Mouse (Mus musculus) lung, embryonic 15.5 days (tissue): Measurements from ENCODE around the gene Hspa2. TPM values are rescaled to one million over a fixed set of nuclear protein-coding genes. Genes with fewer than 3 reads are reported as not detected.

Experiments
- ATAC-seq: fragments of 200-750 bp; cut with Nextera tagmentation; 2 replicates; pipeline ENCODE4 v1.8.0; 2017; ENCODE audit warnings: moderate number of reproducible peaks, borderline replicate concordance; ENCODE audit not compliant: low FRiP score, low TSS enrichment; ENCODE audit errors: extremely low read depth
- H3K27ac ChIP-seq: fragments of 300-500 bp; sonication (generic); 2 replicates; pipeline ENCODE4 v1.5.1; 2015; ENCODE audit warnings: moderate library complexity, mild to moderate bottlenecking, inconsistent platforms
- H3K27me3 ChIP-seq: fragments of 300-500 bp; sonication (generic); 2 replicates; pipeline ENCODE4 v1.6.1; 2015; ENCODE audit warnings: inconsistent platforms
- H3K36me3 ChIP-seq: fragments of 300-500 bp; sonication (generic); 2 replicates; pipeline ENCODE4 v1.6.1; 2015; ENCODE audit warnings: inconsistent platforms
- H3K4me1 ChIP-seq: fragments of 300-500 bp; sonication (generic); 2 replicates; pipeline ENCODE4 v1.6.1; 2015; ENCODE audit warnings: inconsistent platforms
- H3K4me2 ChIP-seq: fragments of 300-500 bp; sonication (generic); 2 replicates; pipeline ENCODE4 v1.6.1; 2015; ENCODE audit warnings: inconsistent platforms, mild to moderate bottlenecking, moderate library complexity
- H3K4me3 ChIP-seq: fragments of 300-500 bp; sonication (generic); 2 replicates; pipeline ENCODE4 v1.5.1; 2015; ENCODE audit warnings: mild to moderate bottlenecking, inconsistent platforms
- H3K9ac ChIP-seq: fragments of 300-500 bp; sonication (generic); 2 replicates; pipeline ENCODE4 v1.6.1; 2015; ENCODE audit warnings: inconsistent platforms
- H3K9me3 ChIP-seq: fragments of 300-500 bp; sonication (generic); 2 replicates; pipeline ENCODE4 v1.6.1; 2016; ENCODE audit warnings: inconsistent platforms
- WGBS: fragments of 180-500 bp; shearing (Covaris S2); methylation state at CpG from one replicate; pipeline ENCODE4 v1.1.7; 2015; 5-methylcytosine and 5-hydroxymethylcytosine counted together
- polyA plus RNA-seq: library from polyadenylated mRNA; unstranded; fragments of >200 nt; fragmentation: Nextera tagmentation; extraction: Ambion mirVana; gene quantifications from 2 replicates; pipeline ENCODE4 v1.2.1, GENCODE M21; 2015

The Hspa2 gene
- polyA plus RNA-seq, 1 experiment from 2014 or later, result 10.5 TPM

DNA sequence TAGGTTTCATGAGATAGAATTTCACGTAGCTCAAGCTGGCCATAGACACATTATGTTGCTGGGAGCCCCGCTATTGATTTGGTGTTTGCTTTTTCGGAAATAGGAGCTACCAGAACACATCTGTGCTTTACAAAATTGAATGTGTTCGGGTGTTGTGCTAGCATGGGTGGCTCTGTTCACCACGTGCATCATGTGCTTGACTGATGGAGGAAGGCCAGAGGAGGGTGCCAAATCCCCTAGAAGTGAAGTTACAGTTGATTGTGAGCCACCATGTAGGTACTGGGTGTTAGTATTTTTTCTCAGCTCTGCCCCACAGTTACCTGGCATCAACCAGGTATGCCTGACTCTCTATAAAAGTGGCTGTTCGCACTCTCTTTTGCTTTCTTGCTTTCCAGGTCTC, 40.9 kb downstream of the Hspa2 start:
- Histone ChIP-seq H3K4me2 (no peak overlapping the region), H3K27ac (no peak overlapping the region), H3K4me1 (peaks cover 7% of the 10 kb centered on the region; the same call in 1 of the 2 replicates), H3K9ac (no peak overlapping the region), H3K36me3 (no peaks in the 10 kb centered on the region), H3K9me3 (no peaks in the 10 kb centered on the region), H3K4me3 (no peak overlapping the region), H3K27me3 (no peaks in the 10 kb centered on the region)
- ATAC-seq, result no peak
- 78% methylated on average over 6 of the region's 6 CpGs for WGBS

DNA sequence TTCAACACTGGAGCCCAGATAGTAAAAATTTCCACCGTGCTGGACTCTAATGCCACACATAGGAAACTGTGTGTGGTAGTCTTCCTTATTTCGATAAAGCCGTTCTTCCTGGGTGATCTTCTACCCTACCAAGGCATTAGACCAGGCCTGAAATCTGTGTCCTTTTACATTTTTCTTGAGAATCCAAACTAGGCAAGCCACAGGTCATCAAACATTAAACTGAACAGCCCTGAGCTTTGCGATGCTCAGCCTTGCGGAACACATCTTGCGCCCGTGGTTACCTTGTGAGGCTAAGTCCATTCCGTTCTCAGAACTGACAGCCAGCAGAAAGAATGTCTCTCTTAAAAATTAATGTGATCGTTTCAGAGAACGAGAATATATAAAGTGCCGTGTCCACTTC, 42.2 kb downstream of the Hspa2 start:
- Histone ChIP-seq H3K27ac (no peak overlapping the region), H3K4me3 (no peak overlapping the region), H3K4me2 (no peak overlapping the region), H3K9me3 (no peaks in the 10 kb centered on the region), H3K9ac (no peak overlapping the region), H3K4me1 (peaks cover 7% of the 10 kb centered on the region; the same call in 1 of the 2 replicates), H3K27me3 (no peaks in the 10 kb centered on the region), H3K36me3 (no peaks in the 10 kb centered on the region)
- WGBS, result 73% methylated on average over 11 of the region's 11 CpGs
- ATAC-seq, result no peak

DNA sequence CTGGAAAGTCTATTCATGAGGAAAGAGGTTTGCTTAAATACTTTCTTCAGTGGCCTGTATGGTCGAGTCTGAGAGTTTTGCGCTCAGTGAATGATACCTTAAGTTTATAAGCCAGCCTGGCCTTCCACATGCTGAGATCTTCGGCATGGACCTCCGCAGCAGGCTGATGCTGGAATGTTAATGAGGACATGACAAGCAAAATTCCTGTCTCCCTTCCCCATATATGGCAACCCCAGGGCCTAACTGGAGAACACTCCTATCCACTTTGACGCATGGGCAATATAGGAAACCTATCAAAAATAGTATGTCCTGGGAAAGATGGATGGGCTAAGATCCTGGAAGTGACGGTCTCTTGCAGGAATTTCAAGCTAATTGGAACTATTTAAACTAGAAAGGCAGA, 44.2 kb downstream of the Hspa2 start:
- no peaks in the 10 kb centered on the region for H3K27me3 ChIP-seq
- no peak for ATAC-seq
- H3K9me3 ChIP-seq, result no peaks in the 10 kb centered on the region
- H3K27ac ChIP-seq, result peak overlapping the region; percentile 51; the same call in 1 of the 2 replicates
- H3K4me1 ChIP-seq, result peaks cover 7% of the 10 kb centered on the region; the same call in 1 of the 2 replicates
- peak overlapping the region; percentile 44 for H3K4me2 ChIP-seq
- H3K36me3 ChIP-seq, result no peaks in the 10 kb centered on the region
- WGBS, result 44% methylated on average over 6 of the region's 6 CpGs
- H3K4me3 ChIP-seq, result no peak overlapping the region
- no peak overlapping the region for H3K9ac ChIP-seq

DNA sequence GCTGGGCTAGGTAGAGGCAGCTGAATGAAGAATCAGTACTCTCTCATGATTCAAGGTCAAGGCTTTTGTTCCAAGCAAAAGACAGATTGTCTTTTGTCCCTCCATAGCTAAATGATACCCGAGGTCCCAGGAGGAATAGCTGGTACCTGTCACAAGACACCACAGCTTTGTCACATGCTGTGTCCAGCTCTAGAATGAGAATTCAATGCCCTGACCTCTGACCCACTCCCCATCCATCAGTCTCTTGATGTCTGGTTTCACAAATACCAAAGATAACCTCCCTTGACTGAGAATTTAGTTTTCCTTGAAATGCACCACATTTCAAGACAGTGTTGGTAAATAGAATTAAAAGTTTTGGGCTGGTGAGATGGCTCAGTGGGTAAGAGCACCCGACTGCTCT, 48.2 kb downstream of the Hspa2 start:
- no peak overlapping the region for H3K4me3 ChIP-seq
- peaks cover 7% of the 10 kb centered on the region; the same call in 1 of the 2 replicates for H3K4me1 ChIP-seq
- no peaks in the 10 kb centered on the region for H3K36me3 ChIP-seq
- WGBS, result 17% methylated on average over 2 of the region's 2 CpGs
- no peak for ATAC-seq
- H3K9me3 ChIP-seq, result no peaks in the 10 kb centered on the region
- H3K9ac ChIP-seq, result no peak overlapping the region
- H3K27me3 ChIP-seq, result no peaks in the 10 kb centered on the region
- H3K27ac ChIP-seq, result no peak overlapping the region
- no peak overlapping the region for H3K4me2 ChIP-seq

Other genes starting within 250 kb of the Hspa2 start
- gene Esr2, start 226.9 kb upstream of the Hspa2 start, polyA plus RNA-seq, result 0.34 TPM in 2 replicates
- not detected in 2 replicates for gene Tex21, start 157.4 kb upstream of the Hspa2 start, polyA plus RNA-seq
- gene Mthfd1, start 148.9 kb upstream of the Hspa2 start, polyA plus RNA-seq, result 97.4 and 99.8 TPM in 2 replicates
- 23.3 and 28.7 TPM in 2 replicates for gene Akap5, start 79.3 kb upstream of the Hspa2 start, polyA plus RNA-seq
- gene Zbtb25, start 34.6 kb upstream of the Hspa2 start, polyA plus RNA-seq, result 15.8 and 16.7 TPM in 2 replicates
- gene Zbtb1, start 33.9 kb upstream of the Hspa2 start, polyA plus RNA-seq, result 9.6 and 10.8 TPM in 2 replicates
- gene Ppp1r36, start 13.4 kb downstream of the Hspa2 start, polyA plus RNA-seq, result 4.9 and 5.0 TPM in 2 replicates
- gene Plekhg3, start 126.7 kb downstream of the Hspa2 start, polyA plus RNA-seq, result 6.9 and 7.2 TPM in 2 replicates